Mouse (Mus musculus) kidney, embryonic 15.5 days (tissue): ENCODE measurements around the gene Calm1. TPM values are rescaled to one million over a fixed set of nuclear protein-coding genes. Genes with fewer than 3 reads are reported as not detected.
A peak's percentile ranks its signal among the peaks of the same experiment; 100 is the strongest.
"Not testable (repeated sequence)": the region's sequence is repeated elsewhere in the genome, so short reads cannot be mapped to it uniquely, and the experiment has no call there.

Experiments
- ATAC-seq: fragments of 200-750 bp; cut with Nextera tagmentation; replicated peaks from 2 replicates; pipeline ENCODE4 v1.8.0; 2017; ENCODE audit warnings: moderate TSS enrichment; ENCODE audit not compliant: low FRiP score
- H3K27ac ChIP-seq: fragments of 300-500 bp; sonication (generic); 2 replicates; pipeline ENCODE4 v1.5.1; 2015; ENCODE audit warnings: mild to moderate bottlenecking, inconsistent platforms
- H3K27me3 ChIP-seq: fragments of 300-500 bp; sonication (generic); 2 replicates; pipeline ENCODE4 v1.6.1; 2015; ENCODE audit warnings: inconsistent platforms
- H3K36me3 ChIP-seq: fragments of 300-500 bp; sonication (generic); 2 replicates; pipeline ENCODE4 v1.6.1; 2015; ENCODE audit warnings: inconsistent platforms
- H3K4me1 ChIP-seq: fragments of 300-500 bp; sonication (generic); 2 replicates; pipeline ENCODE4 v1.6.1; 2015; ENCODE audit warnings: inconsistent platforms
- H3K4me2 ChIP-seq: fragments of 300-500 bp; sonication (generic); 2 replicates; pipeline ENCODE4 v1.6.1; 2015; ENCODE audit warnings: moderate library complexity, mild to moderate bottlenecking, inconsistent platforms
- H3K4me3 ChIP-seq: fragments of 300-500 bp; sonication (generic); replicated peaks from 2 replicates; pipeline ENCODE4 v1.5.1; 2015; ENCODE audit warnings: mild to moderate bottlenecking, inconsistent platforms
- H3K9ac ChIP-seq: fragments of 300-500 bp; sonication (generic); 2 replicates; pipeline ENCODE4 v1.6.1; 2015; ENCODE audit warnings: mild to moderate bottlenecking, inconsistent platforms
- H3K9me3 ChIP-seq: fragments of 300-500 bp; sonication (generic); replicated peaks from 2 replicates; pipeline ENCODE4 v1.6.1; 2016; ENCODE audit warnings: inconsistent platforms
- WGBS: fragments of 180-500 bp; shearing (Covaris S2); methylation state at CpG from one replicate; pipeline ENCODE4 v1.1.7; 2015; ENCODE audit warnings: mixed read lengths; 5-methylcytosine and 5-hydroxymethylcytosine counted together
- polyA plus RNA-seq: library from polyadenylated mRNA; unstranded; fragments of >200 nt; fragmentation: Nextera tagmentation; extraction: Ambion mirVana; gene quantifications from 2 replicates; pipeline ENCODE4 v1.2.1, GENCODE M21; 2015

Calm1 gene
- polyA plus RNA-seq, 1 experiment from 2014 or later: 1,314 TPM

- Histone ChIP-seq H3K27me3 (no peaks in the 10 kb centered on the region), H3K4me3 (no peak overlapping the region), H3K36me3 (peaks cover 32% of the 10 kb centered on the region), H3K4me1 (peaks cover 21% of the 10 kb centered on the region), H3K27ac (0 out of 2 replicates have a peak overlapping the region, but pooled peaks have one; percentile 18), H3K4me2 (no peak overlapping the region), H3K9ac (no peak overlapping the region), H3K9me3 (no peaks in the 10 kb centered on the region)
- WGBS: 45% methylated on average over 3 of the region's 3 CpGs
- ATAC-seq: 0 out of 2 replicates have a peak, but pooled peaks have one; percentile 19
Measured at GRCm38 (mm10) chr12:100212397-100212796, 13.2 kb downstream of the Calm1 start.

- no peak overlapping the region for H3K27ac ChIP-seq
- no peak for ATAC-seq
- no peaks in the 10 kb centered on the region for H3K27me3 ChIP-seq
- no peak overlapping the region for H3K4me3 ChIP-seq
- no peak overlapping the region for H3K9ac ChIP-seq
- H3K4me2 ChIP-seq: no peak overlapping the region
- H3K36me3 ChIP-seq: peaks cover 25% of the 10 kb centered on the region
- H3K9me3 ChIP-seq: no peaks in the 10 kb centered on the region
- peaks cover 19% of the 10 kb centered on the region for H3K4me1 ChIP-seq
- WGBS: 61% methylated on average over 2 of the region's 2 CpGs
Measured at GRCm38 (mm10) chr12:100213162-100213561, 13.9 kb downstream of the Calm1 start.

GRCm38 (mm10) chr12:100214156-100214555 lies 14.9 kb downstream of the Calm1 start:
- no peaks in the 10 kb centered on the region for H3K9me3 ChIP-seq
- H3K4me2 ChIP-seq: no peak overlapping the region
- no peaks in the 10 kb centered on the region for H3K27me3 ChIP-seq
- H3K4me1 ChIP-seq: peaks cover 19% of the 10 kb centered on the region
- H3K4me3 ChIP-seq: no peak overlapping the region
- H3K27ac ChIP-seq: no peak overlapping the region
- H3K36me3 ChIP-seq: peaks cover 15% of the 10 kb centered on the region
- ATAC-seq: no peak
- 93% methylated on average over 10 of the region's 10 CpGs for WGBS
- H3K9ac ChIP-seq: no peak overlapping the region

- no peak overlapping the region for H3K4me3 ChIP-seq
- H3K4me1 ChIP-seq: peaks cover 19% of the 10 kb centered on the region
- H3K36me3 ChIP-seq: peaks cover 9% of the 10 kb centered on the region
- no peak for ATAC-seq
- no peak overlapping the region for H3K9ac ChIP-seq
- 72% methylated on average over 3 of the region's 3 CpGs for WGBS
- H3K27me3 ChIP-seq: no peaks in the 10 kb centered on the region
- H3K9me3 ChIP-seq: no peaks in the 10 kb centered on the region
- no peak overlapping the region for H3K4me2 ChIP-seq
- H3K27ac ChIP-seq: no peak overlapping the region
Measured at GRCm38 (mm10) chr12:100214738-100215137, 15.5 kb downstream of the Calm1 start.

GRCm38 (mm10) chr12:100217087-100217486 lies 17.9 kb downstream of the Calm1 start:
- not testable (repeated sequence) for ATAC-seq, H3K4me3 ChIP-seq, H3K27me3 ChIP-seq, H3K27ac ChIP-seq, H3K4me1 ChIP-seq, H3K36me3 ChIP-seq, H3K9me3 ChIP-seq, H3K9ac ChIP-seq, H3K4me2 ChIP-seq
- 87% methylated on average over 2 of the region's 2 CpGs for WGBS

- 0 out of 2 replicates have a peak, but pooled peaks cover 3% of the 10 kb centered on the region for H3K4me1 ChIP-seq
- no peaks in the 10 kb centered on the region for H3K9me3 ChIP-seq
- H3K4me3 ChIP-seq: no peak overlapping the region
- ATAC-seq: no peak
- WGBS: 76% methylated on average over 4 of the region's 4 CpGs
- no peak overlapping the region for H3K27ac ChIP-seq
- H3K36me3 ChIP-seq: no peaks in the 10 kb centered on the region
- H3K9ac ChIP-seq: no peak overlapping the region
- no peaks in the 10 kb centered on the region for H3K27me3 ChIP-seq
- no peak overlapping the region for H3K4me2 ChIP-seq
Measured at GRCm38 (mm10) chr12:100220012-100220411, 20.8 kb downstream of the Calm1 start.

GRCm38 (mm10) chr12:100221608-100222321 lies 22.5 kb downstream of the Calm1 start:
- 0 out of 2 replicates have a peak, but pooled peaks cover 3% of the 10 kb centered on the region for H3K4me1 ChIP-seq
- H3K9me3 ChIP-seq: no peaks in the 10 kb centered on the region
- no peak overlapping the region for H3K4me2 ChIP-seq
- no peak for ATAC-seq
- no peak overlapping the region for H3K9ac ChIP-seq
- H3K36me3 ChIP-seq: no peaks in the 10 kb centered on the region
- no peak overlapping the region for H3K4me3 ChIP-seq
- no peak overlapping the region for H3K27ac ChIP-seq
- no peaks in the 10 kb centered on the region for H3K27me3 ChIP-seq
- WGBS: 61% methylated on average over 11 of the region's 11 CpGs

- no peaks in the 10 kb centered on the region for H3K36me3 ChIP-seq
- WGBS: 88% methylated on average over 13 of the region's 13 CpGs
- no peak overlapping the region for H3K4me3 ChIP-seq
- no peak overlapping the region for H3K4me2 ChIP-seq
- H3K9ac ChIP-seq: no peak overlapping the region
- H3K27ac ChIP-seq: no peak overlapping the region
- H3K27me3 ChIP-seq: no peaks in the 10 kb centered on the region
- H3K9me3 ChIP-seq: no peaks in the 10 kb centered on the region
- 0 out of 2 replicates have a peak, but pooled peaks cover 3% of the 10 kb centered on the region for H3K4me1 ChIP-seq
- ATAC-seq: no peak
Measured at GRCm38 (mm10) chr12:100222322-100222993, 23.2 kb downstream of the Calm1 start.

GRCm38 (mm10) chr12:100223531-100223930 lies 24.3 kb downstream of the Calm1 start:
- no peak overlapping the region for H3K4me2 ChIP-seq
- no peaks in the 10 kb centered on the region for H3K27me3 ChIP-seq
- 0 out of 2 replicates have a peak, but pooled peaks cover 5% of the 10 kb centered on the region for H3K4me1 ChIP-seq
- H3K4me3 ChIP-seq: no peak overlapping the region
- no peaks in the 10 kb centered on the region for H3K36me3 ChIP-seq
- no peaks in the 10 kb centered on the region for H3K9me3 ChIP-seq
- ATAC-seq: no peak
- 62% methylated on average over 8 of the region's 8 CpGs for WGBS
- H3K9ac ChIP-seq: no peak overlapping the region
- no peak overlapping the region for H3K27ac ChIP-seq

- ATAC-seq: no peak
- WGBS: 83% methylated on average over 4 of the region's 4 CpGs
- no peak overlapping the region for H3K4me2 ChIP-seq
- H3K4me3 ChIP-seq: no peak overlapping the region
- H3K9ac ChIP-seq: no peak overlapping the region
- no peaks in the 10 kb centered on the region for H3K27me3 ChIP-seq
- no peaks in the 10 kb centered on the region for H3K9me3 ChIP-seq
- H3K4me1 ChIP-seq: 0 out of 2 replicates have a peak, but pooled peaks cover 5% of the 10 kb centered on the region
- no peaks in the 10 kb centered on the region for H3K36me3 ChIP-seq
- H3K27ac ChIP-seq: no peak overlapping the region
Measured at GRCm38 (mm10) chr12:100225196-100225595, 26.0 kb downstream of the Calm1 start.

GRCm38 (mm10) chr12:100226073-100226472 lies 26.8 kb downstream of the Calm1 start:
- ATAC-seq: no peak
- 0 out of 2 replicates have a peak, but pooled peaks cover 5% of the 10 kb centered on the region for H3K4me1 ChIP-seq
- 62% methylated on average over 5 of the region's 5 CpGs for WGBS
- no peaks in the 10 kb centered on the region for H3K9me3 ChIP-seq
- no peaks in the 10 kb centered on the region for H3K36me3 ChIP-seq
- H3K4me2 ChIP-seq: no peak overlapping the region
- no peaks in the 10 kb centered on the region for H3K27me3 ChIP-seq
- no peak overlapping the region for H3K27ac ChIP-seq
- H3K4me3 ChIP-seq: no peak overlapping the region
- H3K9ac ChIP-seq: no peak overlapping the region

GRCm38 (mm10) chr12:100226621-100227020 lies 27.4 kb downstream of the Calm1 start:
- no peak for ATAC-seq
- H3K4me1 ChIP-seq: 0 out of 2 replicates have a peak, but pooled peaks cover 3% of the 10 kb centered on the region
- H3K36me3 ChIP-seq: no peaks in the 10 kb centered on the region
- no peak overlapping the region for H3K9ac ChIP-seq
- H3K27ac ChIP-seq: no peak overlapping the region
- H3K4me2 ChIP-seq: no peak overlapping the region
- 72% methylated on average over 8 of the region's 8 CpGs for WGBS
- H3K27me3 ChIP-seq: no peaks in the 10 kb centered on the region
- no peaks in the 10 kb centered on the region for H3K9me3 ChIP-seq
- H3K4me3 ChIP-seq: no peak overlapping the region
